Mouse (Mus musculus): ENCODE results near the gene Psma3. TPM values are rescaled to one million over a fixed set of nuclear protein-coding genes. Genes with fewer than 3 reads are reported as not detected.
A peak's percentile ranks its signal among the peaks of the same experiment; 100 is the strongest.

Psma3 gene
- polyA plus RNA-seq, 1 experiment from 2014 or later = 654 TPM

- no peak overlapping the region for H3K9ac ChIP-seq (ENCODE audit: low read length)
- WGBS = 88% methylated on average over 8 of the region's 8 CpGs
- H3K27me3 ChIP-seq (ENCODE audit: control insufficient read depth, insufficient read depth, low read length) = no peaks in the 10 kb centered on the region
- ATAC-seq (ENCODE audit: low FRiP score) (no peak), DNase-seq (ENCODE audit: low spot score, missing footprints) (peak; percentile 47)
- H3K4me3 ChIP-seq (ENCODE audit: low read depth, low read length) = no peak overlapping the region
- H3K9me3 ChIP-seq (ENCODE audit: control insufficient read depth, low read length) = no peaks in the 10 kb centered on the region
- H3K4me2 ChIP-seq = no peak overlapping the region
- no peak overlapping the region for H3K27ac ChIP-seq (ENCODE audit: low read depth, low read length)
- H3K4me1 ChIP-seq (ENCODE audit: control insufficient read depth, insufficient read depth, low read length) = no peaks in the 10 kb centered on the region
- H3K36me3 ChIP-seq (ENCODE audit: control insufficient read depth, insufficient read depth, low read length) = peaks cover 3% of the 10 kb centered on the region
Observed at GRCm38 (mm10) chr12:71030260-71030659, 55.8 kb downstream of the Psma3 start.

GRCm38 (mm10) chr12:71030722-71031121 lies 56.3 kb downstream of the Psma3 start:
- peaks cover 3% of the 10 kb centered on the region for H3K36me3 ChIP-seq (ENCODE audit: control insufficient read depth, insufficient read depth, low read length)
- 95% methylated on average over 5 of the region's 5 CpGs for WGBS

GRCm38 (mm10) chr12:71035826-71036225 lies 61.4 kb downstream of the Psma3 start:
- Histone ChIP-seq H3K9ac (ENCODE audit: low read length) (no peak overlapping the region), H3K4me2 (no peak overlapping the region), H3K4me1 (ENCODE audit: control insufficient read depth, insufficient read depth, low read length) (no peaks in the 10 kb centered on the region), H3K9me3 (ENCODE audit: control insufficient read depth, low read length) (no peaks in the 10 kb centered on the region), H3K27me3 (ENCODE audit: control insufficient read depth, insufficient read depth, low read length) (no peaks in the 10 kb centered on the region), H3K27ac (ENCODE audit: low read depth, low read length) (no peak overlapping the region), H3K36me3 (ENCODE audit: control insufficient read depth, insufficient read depth, low read length) (peaks cover 11% of the 10 kb centered on the region; the same call in 1 of the 2 replicates), H3K4me3 (ENCODE audit: low read depth, low read length) (no peak overlapping the region)
- 88% methylated on average over 4 of the region's 4 CpGs for WGBS
- ATAC-seq (ENCODE audit: low FRiP score) (no peak), DNase-seq (ENCODE audit: low spot score, missing footprints) (no peak)

More at GRCm38 (mm10) chr12:71030722-71031121, 56.3 kb downstream of the Psma3 start:
- ATAC-seq (ENCODE audit: low FRiP score) (no peak), DNase-seq (ENCODE audit: low spot score, missing footprints) (peak; percentile 17)
- Histone ChIP-seq H3K4me3 (ENCODE audit: low read depth, low read length) (no peak overlapping the region), H3K27me3 (ENCODE audit: control insufficient read depth, insufficient read depth, low read length) (no peaks in the 10 kb centered on the region), H3K9ac (ENCODE audit: low read length) (no peak overlapping the region), H3K4me2 (no peak overlapping the region), H3K9me3 (ENCODE audit: control insufficient read depth, low read length) (no peaks in the 10 kb centered on the region), H3K4me1 (ENCODE audit: control insufficient read depth, insufficient read depth, low read length) (no peaks in the 10 kb centered on the region), H3K27ac (ENCODE audit: low read depth, low read length) (no peak overlapping the region)

GRCm38 (mm10) chr12:71036729-71037404 lies 62.4 kb downstream of the Psma3 start:
- WGBS = 94% methylated on average over 12 of the region's 12 CpGs
- ATAC-seq (ENCODE audit: low FRiP score) (no peak), DNase-seq (ENCODE audit: low spot score, missing footprints) (peak; percentile 66)
- no peak overlapping the region for H3K4me2 ChIP-seq
- H3K9me3 ChIP-seq (ENCODE audit: control insufficient read depth, low read length) = no peaks in the 10 kb centered on the region
- no peak overlapping the region for H3K4me3 ChIP-seq (ENCODE audit: low read depth, low read length)
- no peaks in the 10 kb centered on the region for H3K27me3 ChIP-seq (ENCODE audit: control insufficient read depth, insufficient read depth, low read length)
- no peaks in the 10 kb centered on the region for H3K4me1 ChIP-seq (ENCODE audit: control insufficient read depth, insufficient read depth, low read length)
- H3K36me3 ChIP-seq (ENCODE audit: control insufficient read depth, insufficient read depth, low read length) = peaks cover 11% of the 10 kb centered on the region; the same call in 1 of the 2 replicates
- no peak overlapping the region for H3K9ac ChIP-seq (ENCODE audit: low read length)
- no peak overlapping the region for H3K27ac ChIP-seq (ENCODE audit: low read depth, low read length)

- Histone ChIP-seq H3K9me3 (ENCODE audit: control insufficient read depth, low read length) (no peaks in the 10 kb centered on the region), H3K4me3 (ENCODE audit: low read depth, low read length) (no peak overlapping the region), H3K27ac (ENCODE audit: low read depth, low read length) (no peak overlapping the region), H3K4me2 (no peak overlapping the region), H3K27me3 (ENCODE audit: control insufficient read depth, insufficient read depth, low read length) (no peaks in the 10 kb centered on the region), H3K36me3 (ENCODE audit: control insufficient read depth, insufficient read depth, low read length) (peaks cover 11% of the 10 kb centered on the region; the same call in 1 of the 2 replicates), H3K4me1 (ENCODE audit: control insufficient read depth, insufficient read depth, low read length) (no peaks in the 10 kb centered on the region), H3K9ac (ENCODE audit: low read length) (no peak overlapping the region)
- DNase-seq (ENCODE audit: low spot score, missing footprints) (peak; percentile 33), ATAC-seq (ENCODE audit: low FRiP score) (no peak)
- WGBS = 93% methylated on average over 7 of the region's 7 CpGs
Observed at GRCm38 (mm10) chr12:71040462-71040861, 66.0 kb downstream of the Psma3 start.

GRCm38 (mm10) chr12:71042451-71042850 lies 68.0 kb downstream of the Psma3 start:
- ATAC-seq (ENCODE audit: low FRiP score) (no peak), DNase-seq (ENCODE audit: low spot score, missing footprints) (no peak)
- H3K36me3 ChIP-seq (ENCODE audit: control insufficient read depth, insufficient read depth, low read length) = peaks cover 18% of the 10 kb centered on the region; the same call in 1 of the 2 replicates
- 93% methylated on average over 1 of the region's 1 CpGs for WGBS
- no peaks in the 10 kb centered on the region for H3K9me3 ChIP-seq (ENCODE audit: control insufficient read depth, low read length)
- no peak overlapping the region for H3K9ac ChIP-seq (ENCODE audit: low read length)
- no peak overlapping the region for H3K27ac ChIP-seq (ENCODE audit: low read depth, low read length)
- no peaks in the 10 kb centered on the region for H3K27me3 ChIP-seq (ENCODE audit: control insufficient read depth, insufficient read depth, low read length)
- H3K4me3 ChIP-seq (ENCODE audit: low read depth, low read length) = no peak overlapping the region
- H3K4me1 ChIP-seq (ENCODE audit: control insufficient read depth, insufficient read depth, low read length) = no peaks in the 10 kb centered on the region; the same call in 1 of the 2 replicates
- H3K4me2 ChIP-seq = no peak overlapping the region

- WGBS = 91% methylated on average over 3 of the region's 3 CpGs
- Histone ChIP-seq H3K4me1 (ENCODE audit: control insufficient read depth, insufficient read depth, low read length) (peaks cover 8% of the 10 kb centered on the region), H3K36me3 (ENCODE audit: control insufficient read depth, insufficient read depth, low read length) (peaks cover 11% of the 10 kb centered on the region; the same call in 1 of the 2 replicates), H3K4me3 (ENCODE audit: low read depth, low read length) (no peak overlapping the region), H3K27me3 (ENCODE audit: control insufficient read depth, insufficient read depth, low read length) (no peaks in the 10 kb centered on the region), H3K9me3 (ENCODE audit: control insufficient read depth, low read length) (no peaks in the 10 kb centered on the region), H3K4me2 (no peak overlapping the region), H3K9ac (ENCODE audit: low read length) (no peak overlapping the region), H3K27ac (ENCODE audit: low read depth, low read length) (no peak overlapping the region)
- DNase-seq (ENCODE audit: low spot score, missing footprints) = no peak
- no peak for ATAC-seq (ENCODE audit: low FRiP score)
Observed at GRCm38 (mm10) chr12:71043571-71043970, 69.2 kb downstream of the Psma3 start.

GRCm38 (mm10) chr12:71044488-71044887 lies 70.1 kb downstream of the Psma3 start:
- no peak overlapping the region for H3K27ac ChIP-seq (ENCODE audit: low read depth, low read length)
- H3K4me2 ChIP-seq = no peak overlapping the region
- no peaks in the 10 kb centered on the region for H3K9me3 ChIP-seq (ENCODE audit: control insufficient read depth, low read length)
- no peak overlapping the region for H3K9ac ChIP-seq (ENCODE audit: low read length)
- ATAC-seq (ENCODE audit: low FRiP score) (no peak), DNase-seq (ENCODE audit: low spot score, missing footprints) (no peak)
- no peak overlapping the region for H3K4me3 ChIP-seq (ENCODE audit: low read depth, low read length)
- H3K27me3 ChIP-seq (ENCODE audit: control insufficient read depth, insufficient read depth, low read length) = no peaks in the 10 kb centered on the region
- 93% methylated on average over 2 of the region's 2 CpGs for WGBS
- H3K4me1 ChIP-seq (ENCODE audit: control insufficient read depth, insufficient read depth, low read length) = peaks cover 8% of the 10 kb centered on the region
- peaks cover 11% of the 10 kb centered on the region; the same call in 1 of the 2 replicates for H3K36me3 ChIP-seq (ENCODE audit: control insufficient read depth, insufficient read depth, low read length)
